Mouse (Mus musculus): ENCODE data around the gene Slc26a10.

Gene Slc26a10

GRCm38 (mm10) chr10:127183759-127184158 is 3.3 kb upstream of the Slc26a10 start:
- in situ Hi-C loops (cut with MseI, MboI): loop anchor here in 1 of 2 experiments (5.0 kb wide), 1 partner anchor 39 kb away; no protein-coding TSS in a partner anchor

- in situ Hi-C loops (cut with MseI, MboI): loop anchor here in 1 of 2 experiments (5.0 kb wide), 1 partner anchor 40 kb away; no protein-coding TSS in a partner anchor
These were observed 2.2 kb upstream of the Slc26a10 start for GRCm38 (mm10) chr10:127182624-127183023.

GRCm38 (mm10) chr10:127181566-127181965 is 1.1 kb upstream of the Slc26a10 start:
- in situ Hi-C loops (cut with MseI, MboI): loop anchor here in 1 of 2 experiments (5.0 kb wide), 1 partner anchor 41 kb away; no protein-coding TSS in a partner anchor

DNA sequence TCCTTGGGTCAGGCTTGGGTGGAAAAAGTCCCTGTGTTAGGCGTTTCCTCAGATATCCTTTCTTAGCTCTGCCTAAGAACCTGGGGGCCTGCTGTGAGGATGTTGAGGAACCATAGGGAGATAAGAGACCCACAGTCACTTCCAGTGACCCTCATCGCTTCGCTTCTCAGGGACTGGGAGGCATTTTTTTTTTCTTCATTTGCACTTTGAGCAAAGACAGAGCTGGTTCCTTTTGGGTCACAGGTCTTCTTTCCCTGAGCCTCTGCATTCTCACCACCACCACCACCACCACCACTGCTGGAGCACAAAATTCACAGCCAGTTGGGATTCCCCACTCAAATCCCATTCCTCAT is 226 bp upstream of the Slc26a10 start:
- in situ Hi-C loops (cut with MseI, MboI): loop anchor here in 1 of 2 experiments (5.0 kb wide), 1 partner anchor 42 kb away; no protein-coding TSS in a partner anchor

GRCm38 (mm10) chr10:127178286-127179027 is 2.0 kb downstream of the Slc26a10 start:
- in situ Hi-C loops (cut with MseI, MboI): loop anchor here in 1 of 2 experiments (5.0 kb wide), 1 partner anchor 49 kb away; no protein-coding TSS in a partner anchor

DNA sequence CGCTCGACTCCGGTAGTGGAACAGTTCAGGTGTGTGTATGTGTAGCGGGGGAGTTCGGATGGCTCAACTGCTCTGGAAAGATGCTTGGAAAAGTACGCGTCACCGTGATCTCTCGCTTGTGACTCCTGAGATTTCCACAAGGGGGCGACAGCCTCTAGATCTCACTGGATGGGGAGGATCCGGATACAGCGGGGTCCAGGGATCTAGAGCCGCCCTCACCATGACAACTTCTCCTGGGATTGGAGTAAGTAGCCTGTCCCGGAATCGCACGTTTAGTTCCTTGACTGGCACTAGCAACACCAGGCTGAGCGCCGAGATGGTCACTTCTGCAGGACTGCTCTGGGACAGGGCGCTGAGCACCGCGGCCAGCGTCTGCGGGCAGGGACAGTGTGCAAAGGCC is 2.7 kb downstream of the Slc26a10 start:
- in situ Hi-C loops (cut with MseI, MboI): loop anchor here in 1 of 2 experiments (5.0 kb wide), 1 partner anchor 50 kb away; no protein-coding TSS in a partner anchor

DNA sequence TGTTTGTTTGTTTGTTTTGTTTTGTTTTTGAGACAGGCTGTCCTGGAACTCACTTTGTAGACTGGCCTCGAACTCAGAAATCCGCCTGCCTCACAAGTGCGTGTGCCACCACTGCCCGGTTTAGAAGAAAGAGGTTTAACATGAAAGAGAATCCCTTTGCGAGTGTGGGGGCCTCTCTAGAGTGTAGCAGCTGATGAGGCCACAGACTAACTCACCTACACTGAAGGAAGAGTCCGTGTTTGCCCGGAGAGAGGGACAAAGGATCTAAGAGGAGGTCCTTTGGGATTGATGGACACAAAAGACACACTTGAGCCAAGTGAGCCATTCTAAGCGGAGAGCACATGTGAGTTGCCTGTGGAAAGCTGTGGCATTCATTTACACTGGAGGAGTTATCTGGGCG is 3.2 kb downstream of the Slc26a10 start:
- in situ Hi-C loops (cut with MseI, MboI): loop anchor here in 1 of 2 experiments (5.0 kb wide), 1 partner anchor 50 kb away; no protein-coding TSS in a partner anchor

GRCm38 (mm10) chr10:127176756-127177155 is 3.7 kb downstream of the Slc26a10 start:
- in situ Hi-C loops (cut with MseI, MboI): loop anchor here in 1 of 2 experiments (5.0 kb wide), 1 partner anchor 51 kb away; no protein-coding TSS in a partner anchor

DNA sequence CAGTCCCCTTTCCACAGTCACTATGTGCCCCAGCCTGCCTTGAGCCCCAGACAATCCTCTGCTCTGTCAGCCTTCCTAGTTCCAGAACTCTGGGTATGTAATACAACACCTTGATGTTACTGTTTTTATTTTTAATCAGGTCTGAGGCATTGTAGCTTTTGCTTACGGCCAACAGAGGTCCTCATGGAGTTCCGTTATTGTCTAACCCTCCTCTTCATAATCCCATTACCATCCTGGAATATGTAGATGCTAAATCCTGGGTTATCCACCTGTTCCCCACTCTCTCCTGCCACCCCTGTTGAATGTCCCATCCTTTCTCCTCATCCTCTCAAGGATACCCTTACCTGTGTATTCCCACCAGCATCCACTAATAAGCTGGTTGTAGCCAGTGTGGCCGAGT is 4.2 kb downstream of the Slc26a10 start:
- in situ Hi-C loops (cut with MseI, MboI): loop anchor here in 1 of 2 experiments (5.0 kb wide), 1 partner anchor 51 kb away; no protein-coding TSS in a partner anchor

GRCm38 (mm10) chr10:127174170-127174569 is 6.3 kb downstream of the Slc26a10 start:
- in situ Hi-C loops (cut with MseI, MboI): loop anchor here in 1 of 2 experiments (5.0 kb wide), 1 partner anchor 47 kb away; no protein-coding TSS in a partner anchor

DNA sequence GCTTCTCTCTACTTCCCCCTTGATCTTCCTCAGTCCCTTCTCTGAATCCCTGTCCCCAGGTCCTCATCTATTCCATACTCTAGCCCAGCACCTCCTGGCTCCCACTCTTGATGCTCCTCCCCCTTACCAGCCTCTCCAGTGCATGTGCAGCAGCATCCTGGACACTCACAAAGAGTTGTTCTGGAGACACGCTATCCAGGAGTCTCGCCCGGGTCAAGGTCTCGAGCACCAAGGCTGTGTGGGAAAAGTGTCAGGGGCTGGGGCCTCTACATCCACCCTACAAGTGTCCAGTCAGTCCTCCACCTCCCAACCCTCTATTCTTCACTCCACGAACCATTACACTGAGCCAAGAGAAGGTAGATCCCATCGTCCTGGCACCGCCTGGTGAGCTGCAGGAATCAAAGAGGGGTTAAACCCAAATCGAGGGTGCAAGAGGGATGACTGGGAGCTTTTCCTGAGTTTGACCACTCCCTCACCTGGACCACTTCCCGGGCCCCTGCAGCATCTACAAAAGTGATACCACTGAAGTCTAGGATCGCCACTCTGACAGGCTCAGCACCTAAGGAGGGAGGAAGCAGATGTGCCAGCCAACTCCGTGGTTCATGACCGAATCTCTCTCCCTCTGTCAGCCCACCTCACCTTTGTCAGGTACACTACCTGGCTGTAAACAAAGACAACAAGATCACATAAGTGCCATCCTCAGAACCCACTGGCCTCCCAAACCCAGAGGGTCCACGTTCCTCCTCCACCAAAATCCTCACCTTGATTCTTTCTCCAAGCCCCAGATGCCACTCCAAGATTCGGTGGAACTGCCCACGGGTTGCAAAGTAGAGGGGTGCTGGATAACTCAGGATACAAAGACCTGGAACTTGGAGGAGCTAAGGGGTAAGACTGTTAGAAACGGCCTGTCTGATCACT is 7.0 kb downstream of the Slc26a10 start:
- in situ Hi-C loops (cut with MseI, MboI): loop anchor here in 1 of 2 experiments (5.0 kb wide), 1 partner anchor 46 kb away; no protein-coding TSS in a partner anchor

DNA sequence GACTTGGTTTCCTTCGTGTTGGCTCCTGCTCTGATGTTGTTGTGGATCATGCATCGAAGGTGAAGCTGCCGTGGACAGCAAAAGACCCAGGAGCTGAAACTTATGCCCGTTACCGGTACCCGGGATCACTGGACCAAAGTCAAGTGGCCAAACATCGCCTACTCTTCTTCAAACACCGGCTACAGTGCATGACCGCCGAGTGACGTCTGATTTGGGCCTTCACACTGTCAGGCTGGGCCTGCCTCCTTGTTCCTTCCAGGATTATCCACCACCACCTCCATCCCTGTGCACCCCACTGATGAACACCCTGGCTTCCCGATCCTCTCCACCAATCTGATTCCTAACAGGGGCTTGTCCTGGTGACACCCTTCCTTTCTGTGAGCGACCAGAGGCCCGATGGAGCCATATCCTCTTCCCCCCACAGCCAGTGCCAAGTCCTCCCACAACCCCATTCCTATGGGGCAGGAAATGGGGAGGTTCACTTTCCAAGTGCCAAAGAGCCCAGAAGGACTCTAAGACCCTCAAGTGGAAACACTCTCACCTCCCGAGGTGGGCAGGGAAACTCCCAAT is 8.7 kb downstream of the Slc26a10 start:
- in situ Hi-C loops (cut with MseI, MboI): loop anchor here in 1 of 2 experiments (5.0 kb wide), 1 partner anchor 44 kb away; no protein-coding TSS in a partner anchor

DNA sequence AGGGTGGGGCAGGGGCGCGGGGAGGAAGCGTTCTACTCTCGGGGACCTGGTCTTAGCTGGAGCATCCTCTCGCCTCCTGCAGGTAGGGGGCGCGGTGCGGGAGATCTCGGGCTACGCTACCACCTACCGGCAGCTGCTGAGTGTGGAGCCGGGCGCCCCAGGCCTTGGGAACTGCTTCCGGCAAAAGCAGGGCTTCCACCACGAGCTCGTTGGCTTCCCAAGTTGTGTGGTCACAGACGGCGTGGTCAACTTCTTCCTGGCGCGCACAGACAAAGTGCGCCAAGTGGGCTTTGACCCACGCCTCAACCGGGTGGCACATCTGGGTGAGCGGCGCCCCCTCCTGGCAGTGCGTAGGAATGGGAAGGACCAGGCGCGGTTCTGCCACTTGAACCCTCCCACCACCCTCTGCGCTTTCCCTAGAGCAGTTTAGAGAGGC is 9.6 kb downstream of the Slc26a10 start:
- in situ Hi-C loops (cut with MseI, MboI): loop anchor here in 1 of 2 experiments (5.0 kb wide), 1 partner anchor 44 kb away; no protein-coding TSS in a partner anchor

- in situ Hi-C loops (cut with MseI, MboI): loop anchor here in 1 of 2 experiments (5.0 kb wide), 1 partner anchor 43 kb away; no protein-coding TSS in a partner anchor
These were observed 10.4 kb downstream of the Slc26a10 start for GRCm38 (mm10) chr10:127170002-127170401.

DNA sequence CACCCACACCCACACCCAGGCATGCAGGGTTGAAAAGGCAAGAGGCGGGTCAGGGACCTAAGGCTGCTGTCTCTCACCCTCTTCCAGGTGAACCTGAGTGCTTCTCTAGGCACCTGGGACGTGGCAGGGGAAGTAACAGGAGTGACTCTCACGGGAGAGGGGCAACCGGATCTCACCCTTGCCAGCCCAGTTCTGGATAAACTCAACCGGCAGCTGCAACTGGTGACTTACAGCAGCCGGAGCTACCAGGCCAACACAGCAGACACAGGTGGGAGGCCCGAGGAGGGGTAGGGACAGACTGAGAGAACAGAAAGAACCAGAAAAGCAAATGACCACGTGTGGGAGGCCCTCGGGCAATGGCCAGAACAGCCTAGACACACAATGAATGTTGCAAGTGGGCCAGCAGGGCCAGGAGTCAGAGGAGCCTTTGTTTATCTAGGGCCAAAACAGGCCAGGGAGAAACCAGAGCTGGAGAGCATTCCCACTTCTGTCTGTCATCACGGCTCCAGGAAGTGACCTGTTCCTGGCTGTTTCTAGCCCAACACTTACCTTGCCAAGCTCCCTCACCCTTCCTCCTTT is 12.7 kb downstream of the Slc26a10 start:
- in situ Hi-C loops (cut with MseI, MboI): no loop called here

DNA sequence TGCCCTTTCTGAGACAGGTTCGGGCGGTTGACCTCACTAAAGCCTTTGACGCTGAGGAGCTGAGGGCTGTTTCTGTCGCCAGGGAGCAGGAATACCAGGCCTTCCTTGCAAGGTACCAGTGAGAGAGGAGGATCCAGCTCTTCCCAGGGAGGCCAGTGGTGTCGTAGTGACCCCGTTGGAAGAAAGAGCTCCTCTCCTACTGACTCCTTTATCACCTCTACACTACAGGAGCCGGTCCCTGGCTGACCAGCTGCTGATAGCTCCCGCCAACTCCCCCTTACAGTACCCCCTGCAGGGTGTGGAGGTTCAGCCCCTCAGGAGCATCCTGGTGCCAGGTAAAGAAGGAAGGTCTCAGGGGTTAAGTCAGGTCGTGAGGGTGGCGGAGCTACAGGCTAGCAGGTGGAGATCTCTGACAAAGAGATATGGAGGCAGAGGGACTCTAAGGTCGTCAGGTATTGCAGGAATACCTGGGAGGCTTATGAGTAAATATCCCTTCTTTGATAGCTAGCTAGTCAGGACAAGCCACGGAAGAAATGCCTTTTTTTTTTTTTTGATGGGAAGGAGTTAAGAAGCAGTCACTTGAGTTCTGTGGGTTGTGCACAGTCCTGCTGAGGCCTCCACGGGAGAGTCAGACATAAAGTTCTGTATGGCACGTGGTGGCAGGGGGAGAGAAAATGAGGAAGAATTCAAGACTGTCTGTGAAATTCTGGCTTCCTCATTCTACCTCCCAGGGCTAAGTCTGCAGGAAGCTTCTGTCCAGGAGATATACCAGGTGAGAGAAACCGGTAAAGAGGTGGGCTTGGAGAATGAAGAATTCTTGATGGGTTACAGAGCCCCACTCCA is 13.5 kb downstream of the Slc26a10 start:
- in situ Hi-C loops (cut with MseI, MboI): no loop called here

DNA sequence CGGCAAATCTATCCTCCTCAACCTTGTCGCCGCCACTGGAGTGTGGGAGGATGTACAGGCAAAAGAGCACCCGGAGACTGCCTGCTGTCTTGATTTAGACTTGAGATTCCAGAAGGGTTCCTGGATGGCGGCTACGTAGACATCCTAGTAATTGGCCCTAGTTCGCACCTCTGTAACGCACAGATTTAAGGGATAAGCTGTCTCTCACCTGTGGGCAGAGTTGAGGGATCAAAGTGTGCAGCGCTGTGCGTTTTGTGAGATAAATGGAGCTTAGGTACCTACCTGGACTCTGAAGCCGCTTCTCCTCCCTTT is 14.1 kb downstream of the Slc26a10 start:
- in situ Hi-C loops (cut with MseI, MboI): no loop called here

- in situ Hi-C loops (cut with MseI, MboI): no loop called here
These were observed 14.6 kb downstream of the Slc26a10 start for GRCm38 (mm10) chr10:127165654-127166403.

DNA sequence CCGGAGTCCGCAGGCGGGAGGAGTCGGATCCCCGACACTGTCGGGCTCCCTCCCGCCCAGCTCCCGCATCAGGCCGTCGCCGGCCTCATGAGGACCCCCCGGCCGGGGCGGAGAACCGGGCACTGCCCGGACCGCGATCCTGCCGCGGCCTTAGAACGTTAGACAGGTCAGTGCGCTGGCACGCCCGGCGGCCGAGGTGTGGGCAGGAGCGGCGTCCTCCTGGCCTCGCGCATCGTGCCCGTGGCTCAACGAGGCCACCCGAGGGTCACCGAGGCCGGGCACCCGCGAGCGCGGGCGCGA is 15.1 kb downstream of the Slc26a10 start:
- in situ Hi-C loops (cut with MseI, MboI): no loop called here
